Comparison of ENCODE assay signal across 15 mouse cellular contexts in genomic region chr13:23433801-23434200, GRCm38 (mm10). TPM values are rescaled to one million over a fixed set of nuclear protein-coding genes. Genes with fewer than 3 reads are reported as not detected.
A peak's percentile ranks its signal among the peaks of the same experiment; 100 is the strongest.
DNase-seq lines count a peak whose midpoint lies in the region; ATAC-seq and TF ChIP-seq lines count a peak whose summit lies in the region.
"Had no signal": no experiment of that assay in that cellular context is flagged by ENCODE, and none has a peak within 500 bp of the region (broad histone marks: within the 10 kb centered on the region; RNA-seq: fewer than 3 reads in every experiment).

No protein-coding gene starts in this region.

- no peak for ATAC-seq in heart, postnatal 0 days (ENCODE audit: insufficient read depth, low read depth)
- no peak for ATAC-seq in midbrain, embryonic 14.5 days (ENCODE audit: low FRiP score, low TSS enrichment)
- ATAC-seq in midbrain, embryonic 11.5 days (ENCODE audit: low FRiP score): no peak
- ATAC-seq in forebrain, postnatal 0 days: no peak

- WGBS in heart, postnatal 0 days: 64% methylated on average over 5 of the region's 5 CpGs
- WGBS in midbrain, embryonic 14.5 days: 50% methylated on average over 5 of the region's 5 CpGs
- WGBS in midbrain, embryonic 11.5 days: 56% methylated on average over 5 of the region's 5 CpGs
- 56% methylated on average over 5 of the region's 5 CpGs for WGBS in forebrain, postnatal 0 days

- H3K27me3 ChIP-seq in heart, postnatal 0 days (ENCODE audit: control insufficient read depth, insufficient read depth, low read length): no peaks in the 10 kb centered on the region
- H3K27me3 ChIP-seq in midbrain, embryonic 14.5 days (ENCODE audit: control insufficient read depth, insufficient read depth, low read length): no peaks in the 10 kb centered on the region
- no peaks in the 10 kb centered on the region for H3K27me3 ChIP-seq in midbrain, embryonic 11.5 days (ENCODE audit: control insufficient read depth, insufficient read depth, low read length)
- no peaks in the 10 kb centered on the region for H3K27me3 ChIP-seq in forebrain, postnatal 0 days (ENCODE audit: insufficient read depth, low read length)
- H3K27me3 ChIP-seq in myocyte (ENCODE audit: control insufficient read depth, insufficient read depth, insufficient read length): no peaks in the 10 kb centered on the region

- no peak overlapping the region for H3K27ac ChIP-seq in heart, postnatal 0 days (ENCODE audit: low read depth)
- no peak overlapping the region for H3K27ac ChIP-seq in midbrain, embryonic 14.5 days (replicated peaks; ENCODE audit: low read depth, low read length)
- H3K27ac ChIP-seq in midbrain, embryonic 11.5 days (ENCODE audit: low read depth, low read length): no peak overlapping the region
- H3K27ac ChIP-seq in forebrain, postnatal 0 days (ENCODE audit: low read depth, low read length): no peak overlapping the region
- H3K27ac ChIP-seq: macrophage had no signal

- no peak for TF ChIP-seq CTCF in heart, postnatal 0 days (IDR thresholded peaks at IDR 0.05; ENCODE audit: low read depth)
- no peak for TF ChIP-seq CTCF in forebrain, postnatal 0 days (IDR thresholded peaks at IDR 0.05; ENCODE audit: low read depth)

- no peak for DNase-seq in heart, postnatal 0 days (ENCODE audit: low spot score)
- DNase-seq in heart, postnatal 4 days: no peak
- DNase-seq in midbrain, embryonic 14.5 days: no peak
- DNase-seq in midbrain, embryonic 11.5 days (ENCODE audit: low spot score, missing footprints): no peak
- no peak for DNase-seq in forebrain, postnatal 0 days
- DNase-seq in cerebellum, postnatal 25 days: no peak
- no peak for DNase-seq in layer of hippocampus, adult 9-11 months
- DNase-seq: cerebellum, adult 11 months; spleen, adult 18-20 months; thymus, postnatal 25 days had no signal

- no peak for TF ChIP-seq EP300 in heart, postnatal 0 days (IDR thresholded peaks at IDR 0.05; ENCODE audit: low read depth)

- peaks cover 12% of the 10 kb centered on the region for H3K4me1 ChIP-seq in heart, postnatal 0 days (ENCODE audit: control insufficient read depth, insufficient read depth)
- H3K4me1 ChIP-seq in midbrain, embryonic 14.5 days (ENCODE audit: control insufficient read depth, insufficient read depth, low read length): 0 out of 2 replicates have a peak, but pooled peaks cover 10% of the 10 kb centered on the region
- H3K4me1 ChIP-seq in midbrain, embryonic 11.5 days (ENCODE audit: control insufficient read depth, insufficient read depth, low read length): peaks cover 3% of the 10 kb centered on the region
- no peaks in the 10 kb centered on the region; the same call in 1 of the 2 replicates for H3K4me1 ChIP-seq in forebrain, postnatal 0 days (ENCODE audit: insufficient read depth)

- no peak overlapping the region for H3K9ac ChIP-seq in heart, postnatal 0 days (replicated peaks; ENCODE audit: low read depth, low read length)
- no peak overlapping the region for H3K9ac ChIP-seq in midbrain, embryonic 14.5 days (replicated peaks; ENCODE audit: low read length)
- H3K9ac ChIP-seq in midbrain, embryonic 11.5 days (ENCODE audit: low read length): no peak overlapping the region
- no peak overlapping the region for H3K9ac ChIP-seq in forebrain, postnatal 0 days

- no peaks in the 10 kb centered on the region for H3K9me3 ChIP-seq in heart, postnatal 0 days (replicated peaks; ENCODE audit: control insufficient read depth, low read length)
- no peaks in the 10 kb centered on the region for H3K9me3 ChIP-seq in midbrain, embryonic 14.5 days (ENCODE audit: control insufficient read depth, low read length)
- no peaks in the 10 kb centered on the region for H3K9me3 ChIP-seq in midbrain, embryonic 11.5 days (ENCODE audit: control insufficient read depth, low read length)
- no peaks in the 10 kb centered on the region for H3K9me3 ChIP-seq in forebrain, postnatal 0 days (ENCODE audit: low read length)
- H3K9me3 ChIP-seq: G1E had no signal

- H3K36me3 ChIP-seq in heart, postnatal 0 days (replicated peaks; ENCODE audit: control insufficient read depth, insufficient read depth, low read length): no peaks in the 10 kb centered on the region
- no peaks in the 10 kb centered on the region for H3K36me3 ChIP-seq in midbrain, embryonic 14.5 days (ENCODE audit: control insufficient read depth, insufficient read depth, low read length)
- H3K36me3 ChIP-seq in midbrain, embryonic 11.5 days (ENCODE audit: control insufficient read depth, insufficient read depth, low read length): no peaks in the 10 kb centered on the region
- no peaks in the 10 kb centered on the region for H3K36me3 ChIP-seq in forebrain, postnatal 0 days (ENCODE audit: insufficient read depth)
- no peaks in the 10 kb centered on the region for H3K36me3 ChIP-seq in myocyte (ENCODE audit: control insufficient read depth, insufficient read depth)
- H3K36me3 ChIP-seq: G1E had no signal

- H3ac ChIP-seq in myocyte (ENCODE audit: control insufficient read depth, insufficient read length): no peak overlapping the region

- H3K4me3 ChIP-seq in heart, postnatal 0 days (ENCODE audit: low read depth, low read length): peak overlapping the region; percentile 66; the same call in 1 of the 2 replicates
- no peak overlapping the region for H3K4me3 ChIP-seq in midbrain, embryonic 14.5 days (replicated peaks; ENCODE audit: low read depth, low read length)
- no peak overlapping the region for H3K4me3 ChIP-seq in midbrain, embryonic 11.5 days (ENCODE audit: low read depth, low read length)
- H3K4me3 ChIP-seq in forebrain, postnatal 0 days (ENCODE audit: low read depth, low read length): no peak overlapping the region; the same call in 1 of the 2 replicates
- peak overlapping the region; percentile 44 for H3K4me3 ChIP-seq in myocyte

- no peaks in the 10 kb centered on the region for H3K79me2 ChIP-seq in myocyte (ENCODE audit: control insufficient read depth, insufficient read depth)

- H3K4me2 ChIP-seq in heart, postnatal 0 days (ENCODE audit: low read depth, low read length): no peak overlapping the region
- H3K4me2 ChIP-seq in midbrain, embryonic 14.5 days (ENCODE audit: low read length): peak overlapping the region; percentile 50; the same call in 1 of the 2 replicates
- H3K4me2 ChIP-seq in midbrain, embryonic 11.5 days: no peak overlapping the region
- H3K4me2 ChIP-seq in forebrain, postnatal 0 days (ENCODE audit: low read depth): peak overlapping the region; percentile 60; the same call in 1 of the 2 replicates
- H3K4me2 ChIP-seq in myocyte (ENCODE audit: low read depth): peak overlapping the region; percentile 79

- TF ChIP-seq POLR2A in myocyte (IDR thresholded peaks at IDR 0.05; ENCODE audit: insufficient read length, low read depth): no peak

TF ChIP-seq in myocyte, 11 proteins besides CTCF, POLR2A, EP300 and RAD21:
- TF ChIP-seq MYOD1 (IDR thresholded peaks at IDR 0.05; ENCODE audit: control insufficient read depth in 1 of 3, insufficient read length in 2 of 3, low read depth in 2 of 3) (no peak), E2F4 (IDR thresholded peaks at IDR 0.05; ENCODE audit: insufficient read depth) (no peak)

RNA-seq across cellular contexts. Expression of gene Abt1, which starts 10.1 kb away (rescaled TPM):
- total RNA-seq in heart, postnatal 0 days (2014; rRNA removed; ENCODE audit: low replicate concordance): 6.7 and 7.4 TPM in 2 replicates
- polyA plus RNA-seq in heart, postnatal 0 days (2015; fragmentation: Nextera tagmentation; extraction: Ambion mirVana): 6.8 and 7.2 TPM in 2 replicates
- 1 to 10 TPM; 5.0 to 5.6 TPM for total RNA-seq in heart, postnatal 4 days (2021)
- 9.3 and 9.9 TPM in 2 replicates for polyA plus RNA-seq in midbrain, embryonic 14.5 days (2014; fragmentation: Nextera tagmentation; extraction: Ambion mirVana)
- 14.0 and 14.9 TPM in 2 replicates for polyA plus RNA-seq in midbrain, embryonic 11.5 days (2014; fragmentation: Nextera tagmentation; extraction: Ambion mirVana)
- total RNA-seq in forebrain, postnatal 0 days (2014; rRNA removed): 6.5 and 8.2 TPM in 2 replicates
- 7.7 and 8.2 TPM in 2 replicates for polyA plus RNA-seq in forebrain, postnatal 0 days (2015; fragmentation: Nextera tagmentation; extraction: Ambion mirVana)
- 7.4 TPM for polyA plus RNA-seq in myocyte (2012; fragmentation: generic; extraction: Trizol)

RNA-seq across cellular contexts. Expression of gene Btn1a1, which starts 31.9 kb away (rescaled TPM):
- 0.27 TPM in 1 of 2 replicates, not detected in the other for total RNA-seq in heart, postnatal 0 days (2014; rRNA removed; ENCODE audit: low replicate concordance)
- polyA plus RNA-seq in heart, postnatal 0 days (2015; fragmentation: Nextera tagmentation; extraction: Ambion mirVana): 0.14 and 0.18 TPM in 2 replicates
- under 1 TPM; 0.11 to 0.24 TPM for total RNA-seq in heart, postnatal 4 days (2021)
- 0.09 TPM in 1 of 2 replicates, not detected in the other for polyA plus RNA-seq in midbrain, embryonic 14.5 days (2014; fragmentation: Nextera tagmentation; extraction: Ambion mirVana)
- not detected in 2 replicates for polyA plus RNA-seq in midbrain, embryonic 11.5 days (2014; fragmentation: Nextera tagmentation; extraction: Ambion mirVana)
- total RNA-seq in forebrain, postnatal 0 days (2014; rRNA removed): 0.08 and 0.33 TPM in 2 replicates
- polyA plus RNA-seq in forebrain, postnatal 0 days (2015; fragmentation: Nextera tagmentation; extraction: Ambion mirVana): 0.12 TPM in 1 of 2 replicates, not detected in the other
- 0.02 TPM for polyA plus RNA-seq in myocyte (2012; fragmentation: generic; extraction: Trizol)
- total RNA-seq: granulocyte monocyte progenitor cell, adult 5-6 weeks; layer of hippocampus, postnatal 25 days had no signal
- polyA plus RNA-seq: macrophage had no signal

RNA-seq across cellular contexts. Expression of gene Btn2a2, which starts 54.9 kb away (rescaled TPM):
- total RNA-seq in heart, postnatal 0 days (2014; rRNA removed; ENCODE audit: low replicate concordance): not detected in 2 replicates
- polyA plus RNA-seq in heart, postnatal 0 days (2015; fragmentation: Nextera tagmentation; extraction: Ambion mirVana): 0.04 and 0.15 TPM in 2 replicates
- total RNA-seq in heart, postnatal 4 days (2021): not detected
- polyA plus RNA-seq in midbrain, embryonic 14.5 days (2014; fragmentation: Nextera tagmentation; extraction: Ambion mirVana): not detected in 2 replicates
- polyA plus RNA-seq in midbrain, embryonic 11.5 days (2014; fragmentation: Nextera tagmentation; extraction: Ambion mirVana): 0.28 and 0.34 TPM in 2 replicates
- not detected in 2 replicates for total RNA-seq in forebrain, postnatal 0 days (2014; rRNA removed)
- 0.10 TPM in 1 of 2 replicates, not detected in the other for polyA plus RNA-seq in forebrain, postnatal 0 days (2015; fragmentation: Nextera tagmentation; extraction: Ambion mirVana)
- polyA plus RNA-seq in myocyte (2012; fragmentation: generic; extraction: Trizol): 0.20 TPM
- total RNA-seq: granulocyte monocyte progenitor cell, adult 5-6 weeks had no signal
- polyA plus RNA-seq: G1E, macrophage had no signal

Comparison
In these comparisons a context has a peak if more than half of its experiments do, and no peak if none do; other contexts are left out.
1. H3K4me2 ChIP-seq: peak in midbrain, embryonic 14.5 days (single experiment), forebrain, postnatal 0 days (single experiment) and myocyte (single experiment); none in heart, postnatal 0 days (single experiment) and midbrain, embryonic 11.5 days (single experiment).
2. H3K4me3 ChIP-seq: peak in heart, postnatal 0 days (single experiment) and myocyte (single experiment); none in midbrain, embryonic 14.5 days (single experiment), midbrain, embryonic 11.5 days (single experiment) and forebrain, postnatal 0 days (single experiment).